Comparison of ENCODE assay signal across 17 mouse cellular contexts in the genomic region with DNA sequence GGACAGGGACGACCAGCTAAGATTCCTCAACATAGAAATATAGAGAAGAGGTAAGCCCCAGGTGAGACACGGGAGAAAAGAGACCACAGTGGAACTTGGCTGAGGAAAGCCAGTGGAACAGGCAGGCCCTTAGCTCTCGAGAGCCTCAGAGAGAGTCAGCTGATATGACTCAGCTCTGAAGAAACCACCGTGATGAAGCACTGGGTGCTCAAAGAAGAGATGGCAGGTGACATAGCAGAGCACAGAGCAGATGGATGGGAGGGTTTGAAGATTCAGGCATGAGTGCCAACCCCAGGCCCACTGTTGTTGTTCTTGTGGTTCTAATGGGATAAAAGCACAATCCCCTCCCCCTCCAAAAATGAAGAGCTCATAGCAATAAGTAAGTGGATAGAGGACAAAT.
"Had no signal": no experiment of that assay in that cellular context is flagged by ENCODE, and none has a peak within 500 bp of the region (broad histone marks: within the 10 kb centered on the region; RNA-seq: fewer than 3 reads in every experiment).

No protein-coding gene starts in this region.

- H3K4me3 ChIP-seq: neural tube, embryonic 12.5 days; neural tube, embryonic 13.5 days; neural tube, embryonic 15.5 days; stomach, embryonic 15.5 days had no signal

- H3K4me1 ChIP-seq: neural tube, embryonic 12.5 days; neural tube, embryonic 13.5 days; neural tube, embryonic 15.5 days; stomach, embryonic 15.5 days had no signal

- H3K9me3 ChIP-seq: neural tube, embryonic 12.5 days; neural tube, embryonic 13.5 days; neural tube, embryonic 15.5 days; stomach, embryonic 15.5 days had no signal

- H3K27ac ChIP-seq: neural tube, embryonic 12.5 days; neural tube, embryonic 13.5 days; neural tube, embryonic 15.5 days; stomach, embryonic 15.5 days; stomach, postnatal 0 days had no signal

- H3K27me3 ChIP-seq: neural tube, embryonic 12.5 days; neural tube, embryonic 13.5 days; neural tube, embryonic 15.5 days; stomach, embryonic 15.5 days had no signal

- H3K9ac ChIP-seq: neural tube, embryonic 12.5 days; neural tube, embryonic 13.5 days; neural tube, embryonic 15.5 days; stomach, embryonic 15.5 days had no signal

- H3K4me2 ChIP-seq: neural tube, embryonic 12.5 days; neural tube, embryonic 13.5 days; neural tube, embryonic 15.5 days; stomach, embryonic 15.5 days had no signal

- H3K36me3 ChIP-seq: neural tube, embryonic 12.5 days; neural tube, embryonic 13.5 days; neural tube, embryonic 15.5 days; stomach, embryonic 15.5 days had no signal

- DNase-seq: retina, postnatal 1 day; right cerebral cortex, adult 18-20 months; right cerebral cortex, postnatal 14 days; right cerebral cortex, postnatal 25 days; right cerebral cortex, postnatal 4 days; spleen, adult 18-20 months; thymus, adult 18-20 months; thymus, adult 2 months; thymus, postnatal 14 days; thymus, postnatal 25 days; thymus, postnatal 36 days; thymus, postnatal 4 days had no signal
